Mouse (Mus musculus): ENCODE measurements around the gene Rspo1. TPM values are rescaled to one million over a fixed set of nuclear protein-coding genes. Genes with fewer than 3 reads are reported as not detected.
"Not testable (repeated sequence)": the region's sequence is repeated elsewhere in the genome, so short reads cannot be mapped to it uniquely, and the experiment has no call there.

Gene Rspo1
- total RNA-seq (2022), result under 1 TPM in 3 of 4 experiments, not detected in 1; 0.27 to 0.51 (median 0.48) TPM

- DNase-seq (ENCODE audit: low spot score in 2 of 2), result no peak
Measured at GRCm38 (mm10) chr4:124985671-124986602, at the start of gene Rspo1. TSS of gene Rspo1 (plus strand) at chr4:124986430.

- DNase-seq (ENCODE audit: low spot score in 2 of 2), result peak; percentile 85 to 87
Measured at GRCm38 (mm10) chr4:124936613-124937471, 49.4 kb upstream of the Rspo1 start, which contains the start of gene 9930104L06Rik. TSS of gene 9930104L06Rik (plus strand) at chr4:124937048.

GRCm38 (mm10) chr4:124939211-124939610, 47.0 kb upstream of the Rspo1 start, which contains the start of gene Cdca8:
TSS of gene Cdca8 (minus strand) at chr4:124939311.
- not testable (repeated sequence) for DNase-seq (ENCODE audit: low spot score in 2 of 2)

- peak; percentile 40 to 49 for DNase-seq (ENCODE audit: low spot score in 2 of 2)
Measured at GRCm38 (mm10) chr4:124943022-124943421, 43.2 kb upstream of the Rspo1 start.

- DNase-seq (ENCODE audit: low spot score in 2 of 2), result no peak
Measured at GRCm38 (mm10) chr4:124943781-124944180, 42.4 kb upstream of the Rspo1 start.

- no peak for DNase-seq (ENCODE audit: low spot score in 2 of 2)
Measured at GRCm38 (mm10) chr4:124944961-124945360, 41.3 kb upstream of the Rspo1 start.

GRCm38 (mm10) chr4:124949488-124949887, 36.7 kb upstream of the Rspo1 start:
- DNase-seq (ENCODE audit: low spot score in 2 of 2), result no peak

GRCm38 (mm10) chr4:124950181-124951035, 35.8 kb upstream of the Rspo1 start:
- no peak for DNase-seq (ENCODE audit: low spot score in 2 of 2)

- no peak for DNase-seq (ENCODE audit: low spot score in 2 of 2)
Measured at GRCm38 (mm10) chr4:124951036-124951433, 35.2 kb upstream of the Rspo1 start.

- no peak for DNase-seq (ENCODE audit: low spot score in 2 of 2)
Measured at GRCm38 (mm10) chr4:124953546-124953945, 32.7 kb upstream of the Rspo1 start.

GRCm38 (mm10) chr4:124957284-124957683, 28.9 kb upstream of the Rspo1 start:
- no peak for DNase-seq (ENCODE audit: low spot score in 2 of 2)

- no peak for DNase-seq (ENCODE audit: low spot score in 2 of 2)
Measured at GRCm38 (mm10) chr4:124959062-124959461, 27.2 kb upstream of the Rspo1 start.

- DNase-seq (ENCODE audit: low spot score in 2 of 2), result no peak
Measured at GRCm38 (mm10) chr4:124960940-124961339, 25.3 kb upstream of the Rspo1 start.

- DNase-seq (ENCODE audit: low spot score in 2 of 2), result no peak
Measured at GRCm38 (mm10) chr4:124962576-124962975, 23.7 kb upstream of the Rspo1 start.

GRCm38 (mm10) chr4:124964912-124965599, 21.2 kb upstream of the Rspo1 start:
- DNase-seq (ENCODE audit: low spot score in 2 of 2), result no peak

GRCm38 (mm10) chr4:124968711-124969110, 17.5 kb upstream of the Rspo1 start:
- no peak for DNase-seq (ENCODE audit: low spot score in 2 of 2)

- no peak for DNase-seq (ENCODE audit: low spot score in 2 of 2)
Measured at GRCm38 (mm10) chr4:124969219-124969848, 16.9 kb upstream of the Rspo1 start.

- no peak for DNase-seq (ENCODE audit: low spot score in 2 of 2)
Measured at GRCm38 (mm10) chr4:124970194-124970593, 16.0 kb upstream of the Rspo1 start.

GRCm38 (mm10) chr4:124970677-124971076, 15.6 kb upstream of the Rspo1 start:
- no peak for DNase-seq (ENCODE audit: low spot score in 2 of 2)

- DNase-seq (ENCODE audit: low spot score in 2 of 2), result no peak
Measured at GRCm38 (mm10) chr4:124971094-124971493, 15.1 kb upstream of the Rspo1 start.
